Mouse (Mus musculus): ENCODE results near the gene Nr2c2ap. TPM values are rescaled to one million over a fixed set of nuclear protein-coding genes. Genes with fewer than 3 reads are reported as not detected.
A peak's percentile ranks its signal among the peaks of the same experiment; 100 is the strongest.

The Nr2c2ap gene
- polyA plus RNA-seq, 1 experiment from 2014 or later, result 25.0 TPM

- ATAC-seq (ENCODE audit: insufficient number of reproducible peaks, insufficient read depth, low FRiP score, low TSS enrichment), result no peak
- no peaks in the 10 kb centered on the region for H3K27me3 ChIP-seq
- H3K4me2 ChIP-seq (replicated peaks), result no peak overlapping the region
- peaks cover 44% of the 10 kb centered on the region for H3K36me3 ChIP-seq
- H3K4me1 ChIP-seq, result peaks cover 10% of the 10 kb centered on the region
- H3K27ac ChIP-seq, result no peak overlapping the region
- H3K9me3 ChIP-seq, result no peaks in the 10 kb centered on the region
- no peak overlapping the region for H3K4me3 ChIP-seq
- H3K9ac ChIP-seq, result no peak overlapping the region
- 87% methylated on average over 7 of the region's 7 CpGs for WGBS
Measured at GRCm38 (mm10) chr8:70147678-70148607, 16.8 kb downstream of the Nr2c2ap start.

DNA sequence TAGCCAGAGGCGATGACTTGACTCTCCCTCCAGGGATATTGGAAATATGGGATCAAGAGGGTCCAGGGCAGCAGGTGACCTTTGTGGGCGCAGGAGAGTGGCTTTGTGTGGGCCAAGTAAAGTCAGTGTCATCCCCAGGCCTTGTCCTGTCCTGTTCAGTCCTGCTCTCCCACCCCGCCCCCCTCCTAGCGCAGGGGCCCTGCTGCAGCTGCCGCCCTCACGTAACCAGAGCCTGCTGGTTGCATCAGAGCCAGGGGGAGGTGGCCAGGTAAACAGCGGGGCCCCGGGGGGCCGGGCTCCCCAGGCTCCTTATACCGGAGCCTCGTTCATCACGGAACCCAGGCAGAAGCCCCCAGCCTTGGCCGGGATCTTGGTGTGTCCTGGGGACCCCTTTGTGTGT is 19.0 kb downstream of the Nr2c2ap start:
- 12% methylated on average over 13 of the region's 13 CpGs for WGBS
- no peak overlapping the region for H3K4me3 ChIP-seq
- peaks cover 10% of the 10 kb centered on the region for H3K4me1 ChIP-seq
- peak overlapping the region; percentile 29; the same call in 1 of the 2 replicates for H3K4me2 ChIP-seq (replicated peaks)
- H3K27me3 ChIP-seq, result no peaks in the 10 kb centered on the region; the same call in 1 of the 2 replicates
- H3K27ac ChIP-seq, result no peak overlapping the region
- no peak for ATAC-seq (ENCODE audit: insufficient number of reproducible peaks, insufficient read depth, low FRiP score, low TSS enrichment)
- H3K36me3 ChIP-seq, result peaks cover 22% of the 10 kb centered on the region
- no peaks in the 10 kb centered on the region for H3K9me3 ChIP-seq
- H3K9ac ChIP-seq, result no peak overlapping the region

GRCm38 (mm10) chr8:70152537-70153257 is 21.6 kb downstream of the Nr2c2ap start:
- H3K4me2 ChIP-seq (replicated peaks), result peak overlapping the region; percentile 40
- 11% methylated on average over 19 of the region's 22 CpGs for WGBS
- H3K9ac ChIP-seq, result no peak overlapping the region; the same call in 1 of the 2 replicates
- H3K36me3 ChIP-seq, result no peaks in the 10 kb centered on the region
- H3K27me3 ChIP-seq, result peaks cover 11% of the 10 kb centered on the region
- ATAC-seq (ENCODE audit: insufficient number of reproducible peaks, insufficient read depth, low FRiP score, low TSS enrichment), result peak; percentile 95
- H3K27ac ChIP-seq, result no peak overlapping the region
- H3K4me1 ChIP-seq, result peaks cover 10% of the 10 kb centered on the region
- H3K4me3 ChIP-seq, result peak overlapping the region; percentile 14; the same call in 1 of the 2 replicates
- H3K9me3 ChIP-seq, result no peaks in the 10 kb centered on the region

- Histone ChIP-seq H3K27ac (no peak overlapping the region), H3K36me3 (no peaks in the 10 kb centered on the region), H3K4me1 (peaks cover 13% of the 10 kb centered on the region), H3K9ac (no peak overlapping the region), H3K4me3 (no peak overlapping the region), H3K9me3 (no peaks in the 10 kb centered on the region), H3K4me2 (replicated peaks) (no peak overlapping the region), H3K27me3 (peaks cover 15% of the 10 kb centered on the region)
- WGBS, result 89% methylated on average over 1 of the region's 1 CpGs
- ATAC-seq (ENCODE audit: insufficient number of reproducible peaks, insufficient read depth, low FRiP score, low TSS enrichment), result no peak
Measured at GRCm38 (mm10) chr8:70157240-70157800, 26.2 kb downstream of the Nr2c2ap start.

DNA sequence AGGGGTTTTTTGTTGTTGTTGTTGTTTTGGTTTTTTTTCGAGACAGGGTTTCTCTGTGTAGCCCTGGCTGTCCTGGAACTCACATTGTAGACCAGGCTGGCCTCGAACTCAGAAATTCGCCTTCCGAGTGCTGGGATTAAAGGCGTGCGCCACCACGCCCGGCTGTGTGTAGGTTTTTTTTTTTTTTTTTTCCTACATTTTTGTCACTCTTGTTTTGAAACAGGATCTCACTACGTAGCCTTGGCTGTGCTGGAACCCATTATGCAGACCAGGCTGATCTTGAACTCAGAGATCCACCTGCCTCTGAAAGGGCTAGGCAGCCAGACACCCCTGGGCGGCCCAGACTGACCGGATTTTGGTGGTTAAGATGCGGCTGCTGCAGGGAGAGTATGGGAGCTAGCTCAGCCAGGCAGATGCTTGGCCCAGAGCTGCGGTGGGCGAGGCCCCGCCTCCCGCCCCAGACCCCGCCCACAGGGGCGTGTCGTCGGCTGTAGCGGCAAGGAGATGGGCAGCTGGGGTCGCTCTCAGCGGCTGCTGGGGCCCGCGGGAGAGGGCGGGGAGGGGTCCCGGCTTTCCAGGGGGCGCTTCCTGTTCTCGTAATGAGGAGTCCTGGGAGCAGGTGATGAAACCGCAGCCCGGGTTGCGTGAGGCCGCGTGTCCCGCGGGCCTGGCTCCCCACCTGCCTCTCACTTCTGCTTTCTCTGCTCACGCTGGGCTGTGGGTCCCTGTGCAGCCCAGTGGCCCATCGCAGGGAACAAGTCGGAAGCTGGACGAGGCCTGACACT is 27.1 kb downstream of the Nr2c2ap start:
- no peaks in the 10 kb centered on the region for H3K9me3 ChIP-seq
- H3K9ac ChIP-seq, result peak overlapping the region; percentile 67
- H3K27ac ChIP-seq, result no peak overlapping the region
- H3K27me3 ChIP-seq, result peaks cover 15% of the 10 kb centered on the region
- H3K4me3 ChIP-seq, result peak overlapping the region; percentile 45
- H3K36me3 ChIP-seq, result no peaks in the 10 kb centered on the region
- peak overlapping the region; percentile 78 for H3K4me2 ChIP-seq (replicated peaks)
- peak; percentile 78 for ATAC-seq (ENCODE audit: insufficient number of reproducible peaks, insufficient read depth, low FRiP score, low TSS enrichment)
- WGBS, result 10% methylated on average over 40 of the region's 40 CpGs
- peaks cover 7% of the 10 kb centered on the region; the same call in 1 of the 2 replicates for H3K4me1 ChIP-seq

DNA sequence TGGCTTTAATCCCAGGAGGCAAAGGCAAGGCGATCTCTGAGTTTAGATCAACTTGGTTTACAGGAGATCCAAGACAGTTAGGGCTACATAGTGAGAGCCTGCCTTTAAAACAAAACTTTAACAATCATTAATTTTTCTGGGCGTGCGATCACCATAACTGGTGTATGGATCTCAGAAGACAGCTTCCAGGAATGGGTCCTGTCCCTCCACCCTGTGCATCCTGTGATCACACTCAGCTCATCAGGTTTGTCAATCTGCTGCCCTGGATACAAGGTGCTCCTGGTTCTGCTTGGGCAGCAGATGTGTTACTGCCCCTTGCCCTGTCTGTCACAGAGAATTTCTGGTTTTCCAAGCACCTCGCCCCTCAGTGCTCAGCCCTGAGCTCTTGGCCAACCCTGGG is 28.1 kb downstream of the Nr2c2ap start:
- Histone ChIP-seq H3K27me3 (peaks cover 15% of the 10 kb centered on the region; the same call in 1 of the 2 replicates), H3K9me3 (no peaks in the 10 kb centered on the region), H3K4me1 (peaks cover 7% of the 10 kb centered on the region; the same call in 1 of the 2 replicates), H3K4me2 (replicated peaks) (no peak overlapping the region), H3K9ac (no peak overlapping the region), H3K36me3 (no peaks in the 10 kb centered on the region), H3K27ac (no peak overlapping the region), H3K4me3 (no peak overlapping the region)
- 79% methylated on average over 4 of the region's 4 CpGs for WGBS
- no peak for ATAC-seq (ENCODE audit: insufficient number of reproducible peaks, insufficient read depth, low FRiP score, low TSS enrichment)

GRCm38 (mm10) chr8:70160015-70160414 is 28.9 kb downstream of the Nr2c2ap start:
- WGBS, result 63% methylated on average over 13 of the region's 13 CpGs
- no peak for ATAC-seq (ENCODE audit: insufficient number of reproducible peaks, insufficient read depth, low FRiP score, low TSS enrichment)
- Histone ChIP-seq H3K27ac (no peak overlapping the region), H3K36me3 (no peaks in the 10 kb centered on the region), H3K4me2 (replicated peaks) (no peak overlapping the region), H3K27me3 (peaks cover 19% of the 10 kb centered on the region), H3K9me3 (no peaks in the 10 kb centered on the region), H3K4me3 (no peak overlapping the region), H3K4me1 (peaks cover 7% of the 10 kb centered on the region; the same call in 1 of the 2 replicates), H3K9ac (no peak overlapping the region)

DNA sequence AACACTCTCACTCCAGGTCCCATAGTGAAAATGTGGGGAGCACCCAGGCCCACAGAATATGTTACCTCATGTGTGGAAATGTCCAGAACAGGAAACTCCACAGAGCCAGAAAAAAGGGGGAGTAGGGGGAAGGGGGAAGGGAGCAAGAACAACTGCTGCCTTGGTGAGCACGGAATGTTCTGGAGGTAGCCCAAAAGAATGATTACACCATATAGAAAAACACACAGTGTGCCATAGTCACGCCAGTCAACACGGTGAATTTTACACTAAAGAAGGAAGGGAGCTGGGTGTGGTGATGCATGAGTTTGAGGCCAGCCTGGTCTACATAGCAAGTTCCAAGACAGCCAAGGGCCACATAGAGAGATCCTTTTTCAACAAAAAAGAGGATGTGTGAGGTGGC is 32.2 kb downstream of the Nr2c2ap start:
- 85% methylated on average over 3 of the region's 3 CpGs for whole genome bisulfite sequencing
- no peak overlapping the region for H3K4me2 ChIP-seq (replicated peaks)
- peaks cover 23% of the 10 kb centered on the region for H3K27me3 ChIP-seq
- no peak overlapping the region for H3K9ac ChIP-seq
- H3K4me1 ChIP-seq, result peaks cover 6% of the 10 kb centered on the region; the same call in 1 of the 2 replicates
- H3K27ac ChIP-seq, result no peak overlapping the region
- H3K36me3 ChIP-seq, result no peaks in the 10 kb centered on the region
- H3K4me3 ChIP-seq, result no peak overlapping the region
- no peak for ATAC-seq (ENCODE audit: insufficient number of reproducible peaks, insufficient read depth, low FRiP score, low TSS enrichment)
- no peaks in the 10 kb centered on the region for H3K9me3 ChIP-seq

DNA sequence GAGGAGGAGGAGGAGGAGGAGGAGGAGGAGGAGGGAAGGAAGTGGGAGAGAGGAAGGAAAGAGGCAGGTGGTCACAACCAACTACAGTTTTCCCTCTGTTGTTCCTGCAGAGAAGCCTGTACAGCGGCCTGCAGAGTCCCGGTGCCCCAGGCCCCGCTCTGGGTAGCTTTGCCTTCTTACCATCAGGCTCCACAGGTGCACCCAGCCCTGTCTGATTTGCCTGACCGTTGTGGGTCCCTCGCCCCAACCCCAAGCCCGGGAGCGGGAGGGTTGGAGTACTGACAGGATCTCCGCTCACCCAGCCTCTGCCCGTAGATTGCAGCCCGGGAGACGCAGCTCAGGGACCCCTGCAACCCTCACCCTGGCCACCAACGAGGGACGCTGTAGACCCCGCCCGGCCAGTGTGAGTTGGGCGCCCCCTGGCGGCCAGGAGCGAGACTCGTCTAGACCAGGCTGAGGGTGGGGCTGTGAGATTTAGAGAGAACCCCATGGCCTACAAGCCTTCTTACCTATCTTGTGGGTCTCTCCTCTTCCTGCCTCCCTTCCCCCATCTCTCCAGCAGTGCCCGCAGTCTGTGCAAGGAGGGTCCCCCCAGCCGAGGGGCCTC is 35.5 kb downstream of the Nr2c2ap start:
- H3K9ac ChIP-seq, result 0 out of 2 replicates have a peak overlapping the region, but pooled peaks have one; percentile 12
- peaks cover 20% of the 10 kb centered on the region for H3K27me3 ChIP-seq
- WGBS, result 2% methylated on average over 21 of the region's 21 CpGs
- no peaks in the 10 kb centered on the region for H3K36me3 ChIP-seq
- no peaks in the 10 kb centered on the region for H3K4me1 ChIP-seq
- peak overlapping the region; percentile 20 for H3K4me3 ChIP-seq
- no peaks in the 10 kb centered on the region for H3K9me3 ChIP-seq
- peak overlapping the region; percentile 48 for H3K4me2 ChIP-seq (replicated peaks)
- ATAC-seq (ENCODE audit: insufficient number of reproducible peaks, insufficient read depth, low FRiP score, low TSS enrichment), result peak; percentile 52; the same call in 1 of the 2 replicates
- H3K27ac ChIP-seq, result no peak overlapping the region

- no peak overlapping the region for H3K4me3 ChIP-seq
- no peak overlapping the region for H3K27ac ChIP-seq
- no peak for ATAC-seq (ENCODE audit: insufficient number of reproducible peaks, insufficient read depth, low FRiP score, low TSS enrichment)
- H3K4me1 ChIP-seq, result peaks cover 12% of the 10 kb centered on the region
- H3K4me2 ChIP-seq (replicated peaks), result no peak overlapping the region
- peaks cover 9% of the 10 kb centered on the region; the same call in 1 of the 2 replicates for H3K36me3 ChIP-seq
- no peak overlapping the region for H3K9ac ChIP-seq
- no peaks in the 10 kb centered on the region for H3K9me3 ChIP-seq
- H3K27me3 ChIP-seq, result peaks cover 15% of the 10 kb centered on the region
- WGBS, result 81% methylated on average over 3 of the region's 3 CpGs
Measured at GRCm38 (mm10) chr8:70170116-70170515, 39.0 kb downstream of the Nr2c2ap start.

Data from embryonic facial prominence, embryonic 12.5 days (tissue).